Mouse (Mus musculus): ENCODE measurements around the gene Asrgl1.

DNA sequence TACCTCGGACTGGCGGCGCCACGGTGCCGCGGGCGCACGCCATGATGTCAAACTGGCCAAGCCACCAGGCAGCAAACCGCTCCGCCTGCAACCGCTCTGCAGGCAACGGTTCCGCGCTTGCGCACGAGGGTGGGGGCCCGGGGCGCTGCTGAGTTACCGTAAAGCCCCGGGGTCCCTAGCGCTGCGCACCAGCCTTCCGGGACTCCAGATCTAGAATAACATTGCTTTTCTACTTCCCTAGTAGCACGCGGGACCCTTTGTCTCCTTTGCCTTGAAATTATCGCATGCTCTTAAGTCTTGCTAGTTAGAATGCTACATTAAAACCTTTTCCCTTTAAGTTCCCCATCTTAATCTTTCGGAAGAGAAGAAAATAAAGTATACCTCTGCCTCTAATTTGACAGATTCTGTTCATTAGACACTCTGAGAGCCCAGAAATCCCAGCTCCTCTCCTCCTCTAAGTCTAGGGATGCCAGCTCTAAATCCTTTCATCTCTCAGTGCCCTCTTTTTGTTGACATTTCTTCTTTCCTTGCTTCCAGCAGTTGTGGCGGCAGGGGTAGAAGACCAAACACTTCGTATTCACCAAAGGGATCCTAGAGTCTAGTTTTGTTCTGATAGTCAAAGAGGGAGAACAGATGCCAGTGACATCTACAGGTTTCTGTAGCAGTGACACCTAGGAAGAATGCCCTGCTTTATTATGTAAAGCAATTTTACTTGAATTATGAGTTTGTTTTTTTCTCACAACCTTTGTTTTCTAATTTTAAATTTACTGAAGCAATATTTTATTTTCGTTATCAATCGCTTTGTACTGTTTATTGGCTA, at the start of gene Asrgl1:
- TF ChIP-seq POLR2A (IDR thresholded peaks at IDR 0.05; ENCODE audit: borderline replicate concordance, insufficient read depth, low read length) (peak; percentile 87), CTCF (IDR thresholded peaks at IDR 0.05; ENCODE audit: borderline replicate concordance, insufficient read depth, low read depth, low read length) (no peak)
